Mouse (Mus musculus) hindbrain, embryonic 10.5 days (tissue): ENCODE measurements around the gene Sult5a1. TPM values are rescaled to one million over a fixed set of nuclear protein-coding genes. Genes with fewer than 3 reads are reported as not detected.

Source experiments
- polyA plus RNA-seq: library from polyadenylated mRNA; unstranded; fragments of >200 nt; fragmentation: Nextera tagmentation; extraction: Ambion mirVana; gene quantifications from 2 replicates; pipeline ENCODE4 v1.2.1, GENCODE M21; 2016

The Sult5a1 gene
- polyA plus RNA-seq, 1 experiment from 2014 or later = 5.8 TPM

Other genes starting within 250 kb of the Sult5a1 start
- gene Ankrd11, start 116.0 kb downstream of the Sult5a1 start, polyA plus RNA-seq = 31.4 and 34.3 TPM in 2 replicates
- gene Spg7, start 95.4 kb downstream of the Sult5a1 start, polyA plus RNA-seq = 56.6 and 58.2 TPM in 2 replicates
- gene Rpl13, start 56.0 kb downstream of the Sult5a1 start, polyA plus RNA-seq = 1,248 and 1,330 TPM in 2 replicates
- gene Cpne7, start 40.9 kb downstream of the Sult5a1 start, polyA plus RNA-seq = 0.12 and 0.63 TPM in 2 replicates
- gene Dpep1, start 27.9 kb upstream of the Sult5a1 start, polyA plus RNA-seq = 3.2 and 4.9 TPM in 2 replicates
- 142 and 158 TPM in 2 replicates for gene Chmp1a, start 54.4 kb upstream of the Sult5a1 start, polyA plus RNA-seq
- gene Spata33, start 54.5 kb upstream of the Sult5a1 start, polyA plus RNA-seq = 5.3 and 5.7 TPM in 2 replicates
- 36.7 and 37.2 TPM in 2 replicates for gene Cdk10, start 66.5 kb upstream of the Sult5a1 start, polyA plus RNA-seq
- gene Spata2l, start 77.9 kb upstream of the Sult5a1 start, polyA plus RNA-seq = 2.3 and 3.3 TPM in 2 replicates
- gene Zfp276, start 95.9 kb upstream of the Sult5a1 start, polyA plus RNA-seq = 30.6 and 36.0 TPM in 2 replicates
- gene Vps9d1, start 96.0 kb upstream of the Sult5a1 start, polyA plus RNA-seq = 26.8 and 31.7 TPM in 2 replicates
- gene Fanca, start 160.3 kb upstream of the Sult5a1 start, polyA plus RNA-seq = 35.3 and 40.9 TPM in 2 replicates
- gene Spire2, start 174.4 kb upstream of the Sult5a1 start, polyA plus RNA-seq = 10.8 and 19.5 TPM in 2 replicates
- 159 and 169 TPM in 2 replicates for gene Tcf25, start 215.4 kb upstream of the Sult5a1 start, polyA plus RNA-seq
- 0.05 and 0.21 TPM in 2 replicates for gene Mc1r, start 248.8 kb upstream of the Sult5a1 start, polyA plus RNA-seq